Mouse (Mus musculus): ENCODE data around the gene Vpreb3. TPM values are rescaled to one million over a fixed set of nuclear protein-coding genes. Genes with fewer than 3 reads are reported as not detected.

The Vpreb3 gene
- total RNA-seq, 1 experiment from 2014 or later: not detected

DNA sequence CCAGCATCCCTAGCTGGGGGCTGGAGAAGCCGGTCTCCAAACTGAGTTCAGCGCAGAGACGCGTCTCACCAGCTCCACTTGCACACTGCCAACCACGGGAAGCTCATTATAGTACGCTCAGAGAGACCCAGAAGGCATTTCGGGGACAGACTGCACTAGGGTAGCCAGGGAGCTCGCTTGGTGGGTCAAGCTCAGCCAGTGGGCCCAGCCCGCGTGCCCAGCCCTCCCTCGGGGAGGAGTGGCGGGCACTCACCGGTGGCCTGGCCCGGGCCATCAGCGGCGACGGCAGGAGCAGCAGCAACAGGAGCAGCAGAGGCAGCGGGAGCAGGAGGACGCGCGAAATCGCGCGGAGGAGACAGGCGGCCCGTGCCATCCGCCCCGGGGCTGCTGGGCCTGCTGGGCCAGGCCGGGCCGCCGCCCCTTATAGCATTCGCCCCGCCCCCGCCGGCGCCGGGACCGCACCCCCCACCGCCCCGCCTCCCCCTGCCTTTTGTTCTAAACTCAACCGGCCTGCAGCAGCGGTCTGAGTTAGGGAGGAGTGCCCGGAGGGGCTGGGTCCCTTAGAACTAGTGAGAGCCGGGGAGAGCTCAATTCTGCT, 10.7 kb upstream of the Vpreb3 start:
- peak; percentile 78 for DNase-seq

DNA sequence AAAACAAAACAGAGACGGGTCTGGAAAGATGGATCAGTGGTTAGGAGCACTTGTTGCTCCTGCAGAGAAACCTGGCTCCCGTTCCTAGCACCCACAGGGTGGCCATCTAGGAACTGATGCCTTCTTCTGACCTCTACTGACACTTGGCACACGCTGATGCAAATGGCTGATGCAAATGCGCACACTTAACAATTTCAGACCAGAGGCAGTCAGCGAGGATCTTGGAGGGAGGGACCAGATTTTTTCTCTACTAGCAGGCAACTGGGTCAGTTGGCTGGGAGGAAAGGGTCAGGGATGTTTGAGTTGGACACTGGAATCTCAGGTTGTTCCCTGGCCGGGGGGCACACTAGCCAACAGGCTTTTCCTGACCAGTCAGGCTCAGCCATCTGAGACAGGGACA, 10.0 kb upstream of the Vpreb3 start, which contains the start of gene Chchd10:
Gene Chchd10, plus strand, starts transcription at position 240 of the 400 bp plus-strand sequence.
- no peak for DNase-seq

DNA sequence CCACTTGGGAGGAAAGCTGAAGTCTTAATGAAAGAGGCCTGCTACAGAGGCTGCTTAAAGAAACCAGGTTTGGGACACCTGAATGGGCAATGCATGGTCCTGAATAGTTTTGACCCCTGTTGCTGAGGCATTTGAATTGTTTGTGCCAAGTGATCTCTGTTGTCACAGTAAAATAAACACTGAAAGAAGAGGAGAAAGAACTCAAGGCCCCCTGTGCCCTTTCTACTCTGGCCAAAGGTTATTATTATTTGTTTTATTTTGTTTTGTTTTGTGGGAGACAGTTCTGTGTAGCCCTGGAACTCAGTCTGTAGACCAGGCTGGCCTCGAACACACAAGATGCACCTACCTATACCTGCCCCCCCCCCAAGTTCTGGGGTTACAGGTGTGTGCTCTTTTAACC, 7.9 kb upstream of the Vpreb3 start:
- no peak for DNase-seq

DNA sequence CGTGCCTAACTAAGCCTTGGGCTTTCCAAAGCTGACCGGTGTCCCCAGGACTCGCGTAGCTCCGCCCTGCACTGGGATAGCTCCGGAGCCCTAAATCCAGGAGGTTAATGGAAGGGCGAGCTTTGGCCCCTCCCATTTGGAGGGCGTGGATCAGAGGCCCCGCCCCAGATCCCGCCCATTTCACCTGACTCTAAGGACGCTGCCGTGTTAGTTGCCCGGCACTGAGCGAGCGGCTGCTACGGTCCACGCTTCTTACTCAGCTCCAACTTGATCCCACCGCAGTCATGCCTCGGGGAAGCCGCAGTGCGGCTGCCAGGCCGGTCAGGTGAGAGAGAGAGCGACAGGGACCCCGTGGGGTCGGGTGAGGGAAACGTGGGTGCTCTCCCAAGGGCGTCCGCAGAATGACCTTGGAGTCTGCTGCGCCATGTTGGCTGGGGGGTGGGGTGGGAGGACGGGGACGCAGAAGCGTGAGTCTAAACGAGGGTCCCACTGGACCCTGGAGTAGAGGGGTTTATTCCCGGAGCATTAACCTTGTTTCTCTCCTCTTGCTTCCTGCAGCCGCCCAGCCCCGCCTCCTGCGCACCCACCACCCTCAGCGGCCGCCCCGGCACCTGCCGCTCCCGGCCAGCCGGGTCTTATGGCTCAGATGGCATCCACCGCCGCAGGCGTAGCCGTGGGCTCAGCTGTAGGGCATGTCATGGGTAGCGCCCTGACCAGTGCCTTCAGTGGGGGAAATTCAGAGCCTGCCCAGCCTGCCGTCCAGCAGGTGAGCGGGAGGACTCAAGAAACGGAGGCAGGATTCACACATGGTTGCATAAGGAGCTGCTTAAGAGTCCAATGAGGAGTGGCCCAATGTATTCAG, 6.9 kb upstream of the Vpreb3 start, which contains the start of gene Mmp11:
Gene Mmp11, minus strand, starts transcription at position 817 of the 862 bp plus-strand sequence.
- peak; percentile 84 for DNase-seq

DNA sequence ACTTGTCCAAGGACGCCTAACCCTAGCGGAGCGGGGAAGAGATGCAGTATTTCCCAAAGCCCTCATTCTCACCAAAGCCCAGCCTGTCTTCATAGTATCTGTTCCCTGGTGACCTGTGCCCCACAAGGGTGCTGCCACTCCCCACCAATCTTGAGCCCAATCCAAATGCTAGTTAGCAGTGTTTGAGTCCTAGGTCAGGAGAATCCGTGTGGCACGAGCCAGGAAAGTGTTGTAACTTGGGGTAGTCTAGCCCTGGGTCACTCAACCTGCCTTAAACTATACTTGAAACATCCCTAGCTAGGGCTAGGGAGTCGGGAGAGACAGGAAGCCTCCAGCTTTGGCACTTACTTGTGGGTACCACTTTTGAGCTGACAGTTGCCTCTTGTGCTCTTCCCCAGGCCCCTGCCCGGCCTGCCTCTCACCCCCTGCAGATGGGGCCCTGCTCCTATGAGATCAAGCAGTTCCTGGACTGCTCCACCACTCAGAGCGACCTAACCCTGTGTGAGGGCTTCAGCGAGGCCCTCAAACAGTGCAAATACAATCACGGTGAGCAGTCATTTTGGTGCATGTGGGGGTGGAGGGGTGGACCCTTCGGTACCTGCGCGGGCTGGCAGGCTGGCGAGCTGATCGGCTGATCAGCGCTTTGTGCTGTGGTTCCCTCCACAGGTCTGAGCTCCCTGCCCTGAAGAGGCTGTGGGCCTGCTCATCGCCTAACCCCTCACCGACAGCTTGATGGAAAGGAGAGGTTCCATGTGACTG, 5.8 kb upstream of the Vpreb3 start:
- no peak for DNase-seq

DNA sequence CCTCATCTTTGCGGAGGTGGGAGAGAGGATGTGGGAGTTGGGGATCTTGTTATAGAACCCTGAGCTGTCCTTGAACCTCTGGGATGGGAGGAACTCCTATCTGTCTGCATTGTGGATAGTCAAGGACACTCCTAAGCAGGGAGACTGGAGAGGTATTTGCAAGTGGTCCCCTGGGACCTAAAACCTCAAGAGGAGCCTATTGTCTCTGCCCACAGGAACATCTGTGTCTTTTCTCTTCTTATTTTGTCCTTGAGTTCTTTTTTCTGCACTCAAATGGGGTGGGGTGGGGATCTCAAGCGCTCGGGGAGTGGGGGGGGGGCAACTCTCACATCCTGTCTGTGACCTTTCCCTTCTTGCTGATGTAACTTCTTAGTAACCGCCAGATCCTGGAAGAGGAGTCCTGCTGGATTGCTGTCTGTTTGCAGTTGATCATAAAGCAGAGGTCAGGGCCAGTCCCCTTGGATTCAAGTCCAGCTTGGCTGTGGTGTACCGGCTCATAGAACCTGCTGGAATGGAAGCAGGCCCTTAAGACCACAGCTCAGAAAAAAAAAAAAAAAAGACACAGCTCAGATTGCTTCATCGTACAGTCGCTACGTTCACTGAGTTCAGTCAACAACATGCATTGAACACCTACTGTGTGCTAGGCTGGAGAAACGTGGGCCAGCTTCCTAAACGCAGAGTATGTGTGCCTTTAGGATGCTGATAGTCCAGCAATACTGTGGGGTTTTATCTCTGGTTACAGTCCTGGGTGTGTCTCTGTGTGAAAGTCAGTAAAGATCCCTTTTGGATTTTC, 4.8 kb upstream of the Vpreb3 start:
- no peak for DNase-seq

DNA sequence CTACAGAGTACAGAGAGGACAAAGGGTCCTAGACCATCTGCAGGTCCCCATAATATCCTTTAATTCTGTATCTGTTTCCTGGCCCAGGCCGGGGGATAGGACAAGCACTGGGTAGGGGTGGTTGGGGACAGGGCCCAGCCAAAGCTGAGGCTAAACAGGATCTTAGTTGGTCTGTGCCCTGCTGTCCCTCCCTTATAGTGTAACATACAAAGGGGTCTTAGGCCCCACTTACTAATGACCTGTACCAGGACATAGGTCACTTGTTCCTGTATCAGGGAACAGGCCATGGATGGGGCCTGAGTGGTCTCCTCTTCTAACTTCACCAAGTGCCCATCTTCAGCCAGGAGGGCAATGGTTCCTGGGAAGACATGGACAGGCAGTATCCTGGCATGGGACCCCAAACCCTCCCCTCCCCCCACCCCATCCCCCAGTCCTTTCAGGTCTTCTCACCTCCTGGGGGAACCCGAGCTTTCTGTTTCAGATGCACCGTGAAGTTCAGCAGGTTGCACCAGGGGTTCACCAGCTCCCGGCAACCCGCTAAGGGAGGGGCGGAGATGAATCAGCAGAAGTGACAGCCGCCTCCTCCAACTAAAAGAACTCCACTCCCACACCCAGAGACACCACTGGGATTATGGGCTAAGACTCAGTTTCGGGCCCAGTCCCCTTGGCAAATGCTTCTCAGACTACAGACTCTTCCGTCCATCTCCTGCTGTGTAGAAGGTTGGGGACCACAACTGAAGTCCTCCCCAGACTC, 3.2 kb upstream of the Vpreb3 start:
- DNase-seq: peak; percentile 48

DNA sequence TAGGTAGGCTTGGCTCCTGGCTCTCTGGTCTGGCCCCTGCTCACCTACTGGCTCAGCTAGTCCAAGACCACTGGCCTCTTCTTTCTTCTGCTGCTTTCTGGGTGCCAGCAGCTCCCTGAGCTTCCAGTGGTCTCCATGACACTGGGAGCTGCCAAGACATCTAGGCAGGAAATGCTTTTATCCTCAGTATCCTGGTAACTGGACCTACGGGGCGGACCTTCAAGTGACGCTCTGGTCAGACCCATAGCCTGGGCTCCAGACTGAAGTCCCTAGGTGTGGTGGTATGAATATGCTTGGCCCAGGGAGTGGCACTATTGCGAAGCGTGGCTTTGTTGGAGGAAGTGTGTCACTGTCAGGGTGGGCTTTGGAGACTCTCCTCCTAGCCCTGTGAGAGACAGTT, 2.3 kb upstream of the Vpreb3 start, which contains the start of gene Gm867:
Gene Gm867, minus strand, starts transcription at position 153 of the 400 bp plus-strand sequence.
- no peak for DNase-seq

DNA sequence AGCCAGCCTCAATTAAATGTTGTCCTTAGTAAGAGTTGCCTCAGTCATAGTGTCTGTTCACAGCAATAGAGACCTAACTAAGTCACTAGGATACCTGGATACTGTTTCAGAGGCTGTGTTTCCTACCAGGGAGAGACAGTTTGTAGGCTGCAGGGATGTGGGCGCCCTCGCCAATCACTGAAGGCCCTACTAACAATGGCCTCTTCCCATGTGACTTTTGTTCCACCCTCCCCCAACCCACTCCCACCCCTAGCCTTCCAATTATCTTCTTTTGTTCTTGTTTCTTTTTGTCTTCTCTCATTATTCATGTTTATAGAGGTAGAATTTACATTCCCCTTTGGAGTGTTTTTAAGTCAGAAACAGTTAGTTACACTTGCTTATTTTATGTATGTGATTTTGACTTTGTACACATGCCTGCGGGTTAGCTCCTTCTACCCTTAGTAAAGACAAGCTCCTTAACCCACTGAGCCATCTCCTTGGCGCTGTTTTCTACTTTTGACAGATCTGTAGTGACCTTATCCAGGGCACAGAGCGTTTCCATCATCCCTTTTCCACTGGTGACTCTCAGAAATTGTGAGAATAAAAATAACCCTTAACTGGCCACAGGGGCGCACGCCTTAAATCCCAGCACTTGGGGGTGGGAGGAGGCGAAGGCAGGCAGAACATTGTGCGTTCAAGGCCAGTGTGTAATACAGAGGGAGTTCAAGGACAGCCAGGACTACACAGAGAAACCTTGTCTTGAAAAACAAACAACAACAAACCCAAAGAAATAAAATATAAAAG, 1.6 kb upstream of the Vpreb3 start:
- no peak for DNase-seq

DNA sequence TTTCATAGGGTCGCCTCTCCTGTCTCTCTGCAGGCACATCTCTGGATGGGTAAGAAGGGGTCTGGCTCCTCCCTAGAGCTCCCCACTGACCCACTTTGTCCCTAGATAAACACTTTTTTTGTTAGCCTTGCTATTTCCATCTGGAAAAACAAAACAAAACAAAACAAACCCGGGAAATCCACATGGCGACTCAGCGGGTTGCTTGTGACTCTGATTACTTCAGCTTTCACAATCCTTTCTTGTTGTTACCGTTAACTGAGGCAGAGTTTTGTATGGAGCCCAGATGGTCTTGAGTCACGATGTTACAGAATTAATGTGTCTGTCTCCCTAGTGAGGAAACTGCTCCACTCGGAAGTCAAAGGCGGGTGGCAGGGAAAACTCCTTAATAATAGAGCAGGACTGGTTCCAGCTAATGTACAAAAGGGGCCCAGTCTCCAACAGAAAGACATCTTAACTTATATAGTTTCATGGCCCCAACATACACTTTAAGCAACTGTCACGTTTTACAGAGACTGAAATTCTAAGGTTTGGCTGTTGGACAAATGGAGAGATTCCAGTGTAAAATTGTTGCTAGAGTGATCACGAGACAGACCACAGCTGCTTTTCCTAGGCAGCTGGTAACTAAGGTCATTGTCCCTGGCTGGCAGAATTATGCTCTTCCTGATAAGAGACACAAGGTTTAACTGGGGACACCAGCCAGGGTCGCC, 1.4 kb downstream of the Vpreb3 start:
- no peak for DNase-seq

DNA sequence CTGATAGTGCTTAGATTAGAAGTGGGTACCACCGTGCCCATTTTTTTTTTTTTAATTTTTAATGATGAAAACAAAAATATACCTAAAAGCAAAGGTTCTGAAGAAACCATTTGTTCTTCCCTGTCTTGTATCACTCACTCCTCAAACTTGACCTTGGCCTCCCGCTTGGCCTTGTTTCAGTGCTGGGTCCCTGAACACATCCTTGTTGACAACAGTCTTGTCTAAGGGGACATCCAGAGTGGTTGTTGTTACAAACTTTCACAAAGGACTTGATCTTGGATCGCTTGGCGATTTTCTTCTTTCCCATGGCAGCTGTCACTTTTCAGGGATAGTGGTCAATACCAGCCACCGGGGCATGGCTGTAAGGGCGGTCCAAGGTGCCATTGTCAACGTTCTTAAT, 2.4 kb downstream of the Vpreb3 start:
- no peak for DNase-seq

DNA sequence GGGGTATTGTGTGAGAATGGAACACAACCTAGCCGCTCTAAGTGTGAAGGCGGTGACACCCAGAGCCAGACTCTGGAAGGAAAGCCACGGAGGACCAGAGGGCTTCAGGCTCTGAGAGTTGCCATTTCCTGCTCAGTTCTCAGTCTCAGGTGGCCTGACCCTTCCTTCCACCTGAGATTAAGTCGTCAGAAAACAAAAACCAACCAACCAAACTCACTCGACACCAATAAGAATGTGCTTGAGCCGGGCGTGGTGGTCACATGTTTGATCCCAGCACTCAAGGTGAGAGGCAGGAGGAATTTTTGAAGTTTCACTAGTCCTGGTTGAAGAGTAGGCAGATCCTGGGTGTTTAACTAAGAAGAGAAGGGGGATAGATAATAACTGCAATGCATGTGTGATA, 3.0 kb downstream of the Vpreb3 start:
- DNase-seq: no peak

DNA sequence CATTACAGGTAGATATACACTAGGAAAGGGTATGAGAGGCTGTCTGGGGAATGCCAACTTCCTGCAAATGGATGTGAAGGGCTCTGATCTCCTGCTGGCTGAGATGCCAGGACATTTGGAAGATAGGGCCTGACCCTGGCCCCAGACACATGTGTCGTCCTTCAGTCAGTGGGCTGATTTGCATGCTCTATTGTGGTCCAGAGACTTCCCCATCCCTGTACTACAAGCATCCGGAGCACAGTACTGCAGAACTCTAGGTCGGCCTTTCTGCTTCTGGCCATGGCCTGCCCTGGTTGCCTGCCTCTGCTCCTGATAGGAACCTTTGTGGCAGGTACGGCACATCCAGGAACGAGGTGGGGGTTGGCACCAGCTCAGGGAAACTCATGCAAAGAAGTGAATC, 5.2 kb downstream of the Vpreb3 start:
- no peak for DNase-seq

DNA sequence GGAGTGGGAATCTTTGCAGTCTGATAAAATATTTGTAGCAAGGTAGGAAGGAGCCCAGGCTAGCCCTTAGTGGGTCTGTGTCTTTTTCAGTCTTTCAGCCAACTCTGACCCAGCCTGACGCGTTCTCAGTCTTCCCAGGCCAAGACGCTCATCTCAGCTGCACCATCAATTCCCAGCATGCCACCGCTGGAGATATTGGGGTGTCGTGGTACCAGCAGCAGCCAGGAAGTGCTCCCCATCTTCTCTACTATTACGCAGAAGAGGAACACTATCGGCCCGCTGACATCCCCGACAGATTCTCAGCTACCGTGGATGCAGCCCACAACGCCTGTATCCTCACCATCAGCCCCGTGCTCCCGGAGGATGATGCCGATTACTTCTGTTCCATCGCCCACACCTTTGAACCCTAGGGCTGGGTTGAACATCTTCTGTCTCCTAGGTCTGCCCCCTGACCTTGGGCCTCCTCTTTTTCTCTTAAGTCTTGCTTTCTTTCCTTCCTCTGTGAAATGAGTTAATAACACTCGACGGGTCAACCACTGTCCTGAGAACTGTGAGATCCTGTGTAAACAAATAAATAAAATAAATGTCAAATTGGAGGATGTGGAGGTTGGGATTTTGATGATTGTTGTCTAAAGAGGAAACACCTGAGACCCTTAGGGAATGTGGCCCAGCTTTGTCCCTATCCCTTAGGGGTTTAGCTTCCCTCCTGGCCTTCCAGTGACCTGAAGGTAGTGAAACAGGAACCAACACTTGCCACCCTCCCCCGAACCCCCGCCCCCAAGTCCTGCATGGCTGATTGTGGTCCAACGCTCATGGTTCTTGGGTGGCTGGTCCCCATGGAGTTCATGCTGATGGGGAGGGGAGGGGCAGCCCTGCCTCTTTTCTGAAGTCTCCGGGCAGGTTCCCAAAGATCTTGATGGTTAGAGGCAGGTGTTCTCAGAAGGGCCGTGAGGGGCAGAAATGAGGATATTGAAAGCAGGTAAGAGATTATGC, 6.5 kb downstream of the Vpreb3 start:
- DNase-seq: no peak

DNA sequence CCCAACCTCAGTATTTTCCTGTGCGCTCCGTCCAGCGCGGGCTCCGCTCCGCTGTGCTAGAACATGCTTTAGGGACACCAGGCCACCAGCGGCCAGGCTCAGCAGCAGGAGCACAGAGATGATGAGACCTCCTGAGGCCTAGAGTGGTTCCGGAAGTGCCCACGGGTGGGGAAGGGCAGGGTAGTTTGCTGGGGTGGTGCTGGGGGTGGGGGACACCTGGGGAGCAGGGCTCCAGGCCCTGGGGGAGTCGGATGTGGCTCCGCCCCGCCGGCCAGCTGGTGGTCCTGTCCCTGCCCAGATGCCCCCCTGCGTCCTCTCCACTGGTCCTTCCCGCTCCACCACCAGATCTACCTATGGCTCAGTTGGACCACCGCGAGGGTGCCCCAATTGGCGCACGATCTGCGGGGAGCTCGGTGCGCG, 7.9 kb downstream of the Vpreb3 start:
- peak; percentile 41 for DNase-seq

DNA sequence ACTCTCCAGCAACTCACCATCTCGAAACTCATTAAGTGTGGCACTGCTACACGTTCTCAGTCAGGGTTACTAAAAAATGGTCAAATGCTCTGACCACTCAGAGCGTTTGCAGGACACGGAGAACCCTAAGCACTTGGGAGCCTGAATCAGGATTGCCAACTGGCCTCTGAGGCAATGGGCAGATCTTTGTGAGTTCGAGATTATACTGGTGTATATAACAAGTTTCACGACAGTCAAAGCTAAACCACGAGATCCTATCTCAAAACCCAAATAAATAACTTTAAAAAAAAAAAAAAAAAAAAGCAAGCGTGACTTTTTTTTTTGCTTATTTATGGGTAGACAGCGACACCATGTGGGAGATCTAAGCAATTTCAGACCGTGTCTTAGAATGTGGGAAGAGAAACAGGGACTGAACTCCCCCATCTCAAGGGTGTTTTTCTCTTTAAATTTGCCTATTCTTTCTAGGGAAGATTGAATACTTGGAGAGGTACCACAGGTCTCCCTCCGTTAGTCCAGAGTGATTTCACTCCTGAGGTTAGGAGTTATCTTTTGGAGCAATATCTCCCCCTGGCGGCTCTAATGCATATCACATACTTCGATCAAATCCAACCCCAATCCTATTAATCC, 8.7 kb downstream of the Vpreb3 start:
- DNase-seq: no peak

DNA sequence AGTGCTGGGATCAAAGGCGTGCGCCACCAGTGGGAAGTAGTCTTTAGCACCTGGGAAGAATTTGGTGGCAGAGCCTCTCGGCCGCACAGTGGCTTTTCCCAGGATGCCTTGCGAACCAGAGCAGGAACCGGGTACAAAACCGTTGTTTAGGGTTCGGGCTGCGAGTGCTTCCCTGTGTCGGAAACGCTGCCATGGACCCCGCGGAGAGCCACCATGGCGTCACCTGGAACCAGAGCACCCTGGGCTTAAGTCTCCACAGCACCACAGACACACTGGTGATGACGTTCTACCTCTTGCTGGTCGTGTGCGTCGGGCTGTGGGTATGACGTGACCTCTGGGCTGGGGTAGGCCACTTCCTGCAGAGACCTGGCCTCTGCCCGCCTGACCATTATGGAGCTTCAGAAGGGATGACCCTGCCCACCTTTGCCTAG, 11.5 kb downstream of the Vpreb3 start, which contains the start of gene Gm5134:
Gene Gm5134, plus strand, starts transcription at position 134 of the 431 bp plus-strand sequence.
- no peak for DNase-seq

DNA sequence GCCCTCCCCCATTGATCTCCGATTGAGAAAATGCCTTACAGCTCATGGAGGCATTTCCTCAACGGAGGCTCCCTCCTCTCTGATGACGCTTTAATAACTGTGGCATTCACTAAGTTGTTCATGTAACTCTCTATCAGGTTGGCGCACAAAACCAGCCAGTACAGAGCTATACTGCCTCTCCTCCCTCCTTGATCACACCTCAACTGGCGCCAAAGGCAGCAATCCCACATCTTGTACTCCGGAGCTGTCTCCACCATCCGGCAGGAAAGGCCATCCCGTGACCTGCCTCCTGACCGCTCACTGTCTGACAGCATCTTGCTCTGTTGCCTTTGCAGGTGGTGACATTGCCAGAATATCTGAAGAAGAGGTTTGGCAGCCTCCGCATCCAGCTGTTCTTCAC, 31.0 kb downstream of the Vpreb3 start:
- no peak for DNase-seq
